Comparison of ENCODE assay signal across 8 mouse cellular contexts in genomic region chr7:143822375-143823265, GRCm38 (mm10). TPM values are rescaled to one million over a fixed set of nuclear protein-coding genes. Genes with fewer than 3 reads are reported as not detected.
A peak's percentile ranks its signal among the peaks of the same experiment; 100 is the strongest.
DNase-seq lines count a peak whose midpoint lies in the region; ATAC-seq lines count a peak whose summit lies in the region.

Gene Nadsyn1 (minus strand): TSS chr7:143822849.
Gene Dhcr7 (plus strand): TSS chr7:143823145.

- peak; percentile 99 for ATAC-seq in inflammation-experienced regulatory T-cells, adult 6 months
- peak; percentile 99 for ATAC-seq in megakaryocyte-erythroid progenitor cell, adult 5-6 weeks (replicated peaks; ENCODE audit: low FRiP score, low TSS enrichment, poor library complexity, severe bottlenecking)

- peak; percentile 97 for DNase-seq in adipocyte (ENCODE audit: low spot score)
- DNase-seq in embryo, embryonic 10 days (ENCODE audit: low spot score) = peak; percentile 98
- peak; percentile 100 for DNase-seq in gastrocnemius, postnatal 14 days
- DNase-seq in left cerebral cortex, postnatal 10 days (ENCODE audit: extremely low spot score in 1 of 2, low spot score in 2 of 2) = peak; percentile 98 to 100
- DNase-seq in right cerebral cortex, postnatal 25 days = peak; percentile 99
- peak; percentile 99 for DNase-seq in urinary bladder, postnatal 4 days (ENCODE audit: low spot score in 2 of 2)

- intact Hi-C loops in gastrocnemius, postnatal 14 days (cut with DNase I; ENCODE audit: low total_unique reads) = no loop called here
- intact Hi-C loops in left cerebral cortex, postnatal 10 days (cut with DNase I) = no loop called here

RNA-seq across cellular contexts. Expression of gene Nadsyn1, which starts in this region (rescaled TPM):
- 1 to 10 TPM; 3.6 to 3.9 TPM for total RNA-seq in gastrocnemius, postnatal 14 days (2021)
- 10 to 100 TPM; 15.0 to 20.2 (median 20.2) TPM for polyA plus RNA-seq in inflammation-experienced regulatory T-cells, adult 6 months (2017; shearing (Covaris generic))
- 1 to 10 TPM; 4.3 to 5.2 TPM for total RNA-seq in left cerebral cortex, postnatal 10 days (2021)
- total RNA-seq in megakaryocyte-erythroid progenitor cell, adult 5-6 weeks (2014; fragmentation: Nextera tagmentation) = 9.1 and 11.3 TPM in 2 replicates
- 8.0 and 31.7 TPM in 2 replicates for total RNA-seq in megakaryocyte-erythroid progenitor cell, adult 5-6 weeks (2017)

RNA-seq across cellular contexts. Expression of gene Dhcr7, which starts in this region (rescaled TPM):
- 1 to 10 TPM; 5.8 to 8.8 TPM for total RNA-seq in gastrocnemius, postnatal 14 days (2021)
- polyA plus RNA-seq in inflammation-experienced regulatory T-cells, adult 6 months (2017; shearing (Covaris generic)) = 10 to 100 TPM; 37.5 to 57.8 (median 41.0) TPM
- total RNA-seq in left cerebral cortex, postnatal 10 days (2021) = 10 to 100 TPM; 79.5 to 85.8 TPM
- total RNA-seq in megakaryocyte-erythroid progenitor cell, adult 5-6 weeks (2014; fragmentation: Nextera tagmentation) = 26.0 and 42.8 TPM in 2 replicates
- 6.2 and 9.4 TPM in 2 replicates for total RNA-seq in megakaryocyte-erythroid progenitor cell, adult 5-6 weeks (2017)

Comparison
In these comparisons a context has a peak if more than half of its experiments do, and no peak if none do; other contexts are left out.
1. Peak in every context shown above with its lines: DNase-seq and ATAC-seq.